Mouse (Mus musculus): ENCODE measurements around the gene Sgsm3. TPM values are rescaled to one million over a fixed set of nuclear protein-coding genes. Genes with fewer than 3 reads are reported as not detected.

Gene Sgsm3
- polyA plus RNA-seq, 1 experiment from 2014 or later: 57.9 TPM

DNA sequence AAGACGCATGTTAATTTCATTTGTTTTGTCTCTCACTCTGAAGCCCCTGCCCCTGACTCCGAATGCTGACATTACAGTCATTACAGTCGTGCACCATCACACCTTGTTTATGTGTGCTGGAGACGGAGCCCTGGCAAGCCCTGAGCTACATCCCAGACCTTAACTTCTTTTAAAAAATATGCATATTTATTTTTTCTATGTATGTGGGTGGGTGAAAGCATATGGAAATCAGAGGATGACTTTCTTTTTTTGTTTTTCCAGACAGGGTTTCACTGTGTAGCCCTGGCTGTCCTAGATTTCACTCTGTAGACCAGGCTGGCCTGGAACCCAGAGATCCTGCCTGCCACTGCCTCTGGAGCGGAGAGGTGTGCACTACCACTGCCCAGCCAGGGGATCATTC lies 17.4 kb downstream of the Sgsm3 start:
- Histone ChIP-seq H3K4me2 (ENCODE audit: low read depth, low read length) (no peak overlapping the region), H3K4me1 (ENCODE audit: control insufficient read depth, insufficient read depth, low read length) (no peaks in the 10 kb centered on the region), H3K36me3 (ENCODE audit: control insufficient read depth, insufficient read depth, low read length) (no peaks in the 10 kb centered on the region), H3K9me3 (ENCODE audit: control insufficient read depth, low read length) (no peaks in the 10 kb centered on the region), H3K9ac (replicated peaks; ENCODE audit: low read depth, low read length) (no peak overlapping the region), H3K4me3 (ENCODE audit: low read depth, low read length) (no peak overlapping the region), H3K27ac (ENCODE audit: low read depth, low read length) (no peak overlapping the region), H3K27me3 (ENCODE audit: control insufficient read depth, insufficient read depth, low read length) (no peaks in the 10 kb centered on the region)
- WGBS: 86% methylated on average over 5 of the region's 5 CpGs
- no peak for ATAC-seq (ENCODE audit: low read depth)

DNA sequence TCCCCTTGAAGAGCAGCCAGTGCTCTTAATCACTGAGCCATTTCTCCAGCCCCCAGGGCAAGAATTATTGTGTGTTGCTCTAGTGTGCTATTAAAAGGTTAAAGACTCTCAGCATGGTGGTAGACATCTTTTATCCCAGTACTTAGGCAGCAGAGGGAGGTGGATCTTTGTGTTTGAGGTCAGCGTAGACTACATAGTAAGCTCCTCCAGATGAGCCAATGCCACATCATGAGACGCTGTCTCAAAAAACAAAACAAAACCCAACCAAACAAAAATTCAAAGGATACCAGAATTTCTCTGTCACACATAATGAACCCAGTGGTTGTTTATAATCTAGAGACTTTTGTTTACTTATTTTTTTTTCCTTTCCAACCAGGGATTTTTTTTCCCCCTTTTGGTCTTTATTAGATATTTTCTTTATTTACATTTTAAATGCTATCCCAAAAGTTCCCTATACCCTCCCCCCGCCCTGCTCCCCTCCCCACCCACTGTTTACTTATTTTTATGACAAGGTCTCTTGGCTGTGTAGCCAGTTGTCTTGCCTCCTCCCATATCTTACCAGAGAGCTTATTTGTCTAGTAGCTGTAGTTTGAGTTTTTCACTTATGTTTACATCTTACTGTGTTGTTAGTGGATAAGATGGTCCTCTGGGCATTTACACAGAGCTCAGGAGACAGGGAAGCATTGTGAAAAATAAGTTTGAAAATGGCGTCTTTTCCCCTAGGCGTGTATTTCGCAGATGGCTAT lies 18.7 kb downstream of the Sgsm3 start:
- H3K4me2 ChIP-seq (ENCODE audit: low read depth, low read length): no peak overlapping the region
- H3K27ac ChIP-seq (ENCODE audit: low read depth, low read length): no peak overlapping the region
- H3K4me1 ChIP-seq (ENCODE audit: control insufficient read depth, insufficient read depth, low read length): no peaks in the 10 kb centered on the region
- H3K9me3 ChIP-seq (ENCODE audit: control insufficient read depth, low read length): no peaks in the 10 kb centered on the region
- ATAC-seq (ENCODE audit: low read depth): no peak
- WGBS: 81% methylated on average over 6 of the region's 6 CpGs
- no peak overlapping the region for H3K9ac ChIP-seq (replicated peaks; ENCODE audit: low read depth, low read length)
- no peaks in the 10 kb centered on the region for H3K27me3 ChIP-seq (ENCODE audit: control insufficient read depth, insufficient read depth, low read length)
- no peaks in the 10 kb centered on the region for H3K36me3 ChIP-seq (ENCODE audit: control insufficient read depth, insufficient read depth, low read length)
- no peak overlapping the region for H3K4me3 ChIP-seq (ENCODE audit: low read depth, low read length)

DNA sequence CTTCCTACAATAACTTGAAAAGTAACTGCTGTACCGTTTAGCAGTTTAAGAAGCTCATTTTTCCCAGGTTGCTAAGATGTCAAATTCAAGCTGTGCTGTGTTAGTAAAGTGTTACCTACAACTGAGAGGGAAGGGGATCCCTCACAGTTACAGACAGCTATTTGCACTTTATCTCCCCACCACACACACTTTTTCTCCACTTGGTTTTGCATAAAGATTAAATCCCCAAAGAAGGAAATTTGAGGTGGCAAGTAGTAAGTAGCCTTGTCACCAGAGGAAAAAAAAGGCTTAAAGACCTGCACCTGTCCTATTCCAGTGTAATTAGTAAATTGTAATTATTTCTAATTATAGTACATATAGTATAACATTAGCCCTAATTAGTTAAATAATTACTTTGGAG lies 19.5 kb downstream of the Sgsm3 start:
- 68% methylated on average over 1 of the region's 1 CpGs for WGBS
- ATAC-seq (ENCODE audit: low read depth): no peak
- Histone ChIP-seq H3K4me3 (ENCODE audit: low read depth, low read length) (no peak overlapping the region), H3K27ac (ENCODE audit: low read depth, low read length) (no peak overlapping the region), H3K9ac (replicated peaks; ENCODE audit: low read depth, low read length) (no peak overlapping the region), H3K4me1 (ENCODE audit: control insufficient read depth, insufficient read depth, low read length) (no peaks in the 10 kb centered on the region), H3K9me3 (ENCODE audit: control insufficient read depth, low read length) (no peaks in the 10 kb centered on the region), H3K4me2 (ENCODE audit: low read depth, low read length) (no peak overlapping the region), H3K27me3 (ENCODE audit: control insufficient read depth, insufficient read depth, low read length) (no peaks in the 10 kb centered on the region), H3K36me3 (ENCODE audit: control insufficient read depth, insufficient read depth, low read length) (no peaks in the 10 kb centered on the region)

GRCm38 (mm10) chr15:81000419-81001138 lies 23.0 kb downstream of the Sgsm3 start:
- H3K4me3 ChIP-seq (ENCODE audit: low read depth, low read length): no peak overlapping the region
- no peaks in the 10 kb centered on the region for H3K27me3 ChIP-seq (ENCODE audit: control insufficient read depth, insufficient read depth, low read length)

DNA sequence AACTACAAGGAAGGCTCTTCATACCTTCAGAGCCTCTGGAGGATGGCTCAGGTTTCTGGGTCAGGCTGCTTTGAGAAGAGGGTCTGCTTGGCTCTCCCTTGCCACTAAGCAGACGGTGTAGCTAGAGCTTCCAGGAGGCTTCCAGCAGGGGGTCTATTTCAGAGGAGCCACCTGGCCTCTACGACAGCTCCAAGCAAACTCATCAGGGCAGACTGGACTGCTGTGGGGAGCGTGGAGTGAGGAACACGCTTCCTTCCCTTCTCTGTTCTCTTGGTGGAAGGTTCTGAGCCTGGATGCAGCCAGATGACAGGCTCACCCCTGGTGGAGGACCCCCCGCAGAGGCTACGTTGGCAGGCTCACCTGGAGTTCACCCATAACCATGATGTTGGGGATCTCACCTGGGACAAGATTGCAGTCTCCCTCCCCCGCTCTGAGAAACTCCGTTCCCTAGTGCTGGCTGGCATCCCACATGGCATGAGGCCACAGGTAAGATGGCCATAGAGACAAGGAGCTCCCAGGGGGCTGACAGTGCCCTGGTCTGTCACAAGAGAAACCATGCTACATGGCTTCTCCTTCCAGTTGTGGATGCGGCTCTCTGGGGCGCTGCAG lies 28.7 kb downstream of the Sgsm3 start:
- H3K9me3 ChIP-seq (ENCODE audit: control insufficient read depth, low read length): no peaks in the 10 kb centered on the region
- WGBS: 89% methylated on average over 10 of the region's 10 CpGs
- ATAC-seq (ENCODE audit: low read depth): no peak
- H3K4me2 ChIP-seq (ENCODE audit: low read depth, low read length): no peak overlapping the region
- H3K36me3 ChIP-seq (ENCODE audit: control insufficient read depth, insufficient read depth, low read length): peaks cover 40% of the 10 kb centered on the region
- H3K27me3 ChIP-seq (ENCODE audit: control insufficient read depth, insufficient read depth, low read length): no peaks in the 10 kb centered on the region
- no peak overlapping the region for H3K9ac ChIP-seq (replicated peaks; ENCODE audit: low read depth, low read length)
- H3K4me3 ChIP-seq (ENCODE audit: low read depth, low read length): no peak overlapping the region
- no peaks in the 10 kb centered on the region for H3K4me1 ChIP-seq (ENCODE audit: control insufficient read depth, insufficient read depth, low read length)
- no peak overlapping the region for H3K27ac ChIP-seq (ENCODE audit: low read depth, low read length)

More at GRCm38 (mm10) chr15:81000419-81001138, 23.0 kb downstream of the Sgsm3 start:
- Histone ChIP-seq H3K4me1 (ENCODE audit: control insufficient read depth, insufficient read depth, low read length) (no peaks in the 10 kb centered on the region), H3K27ac (ENCODE audit: low read depth, low read length) (no peak overlapping the region), H3K36me3 (ENCODE audit: control insufficient read depth, insufficient read depth, low read length) (peaks cover 8% of the 10 kb centered on the region; the same call in 1 of the 2 replicates), H3K4me2 (ENCODE audit: low read depth, low read length) (no peak overlapping the region), H3K9ac (replicated peaks; ENCODE audit: low read depth, low read length) (no peak overlapping the region), H3K9me3 (ENCODE audit: control insufficient read depth, low read length) (no peaks in the 10 kb centered on the region)
- ATAC-seq (ENCODE audit: low read depth): no peak
- WGBS: 62% methylated on average over 3 of the region's 4 CpGs

- 97% methylated on average over 9 of the region's 9 CpGs for WGBS
- no peaks in the 10 kb centered on the region for H3K27me3 ChIP-seq (ENCODE audit: control insufficient read depth, insufficient read depth, low read length)
- peaks cover 51% of the 10 kb centered on the region for H3K36me3 ChIP-seq (ENCODE audit: control insufficient read depth, insufficient read depth, low read length)
These were observed 29.8 kb downstream of the Sgsm3 start for GRCm38 (mm10) chr15:81007339-81007738.

GRCm38 (mm10) chr15:81007905-81008304 lies 30.3 kb downstream of the Sgsm3 start:
- 96% methylated on average over 8 of the region's 8 CpGs for WGBS
- Histone ChIP-seq H3K4me2 (ENCODE audit: low read depth, low read length) (no peak overlapping the region), H3K27ac (ENCODE audit: low read depth, low read length) (no peak overlapping the region), H3K36me3 (ENCODE audit: control insufficient read depth, insufficient read depth, low read length) (peaks cover 53% of the 10 kb centered on the region), H3K9me3 (ENCODE audit: control insufficient read depth, low read length) (no peaks in the 10 kb centered on the region), H3K9ac (replicated peaks; ENCODE audit: low read depth, low read length) (no peak overlapping the region), H3K4me1 (ENCODE audit: control insufficient read depth, insufficient read depth, low read length) (no peaks in the 10 kb centered on the region), H3K4me3 (ENCODE audit: low read depth, low read length) (no peak overlapping the region), H3K27me3 (ENCODE audit: control insufficient read depth, insufficient read depth, low read length) (no peaks in the 10 kb centered on the region)
- no peak for ATAC-seq (ENCODE audit: low read depth)

More at GRCm38 (mm10) chr15:81007339-81007738, 29.8 kb downstream of the Sgsm3 start:
- no peaks in the 10 kb centered on the region for H3K4me1 ChIP-seq (ENCODE audit: control insufficient read depth, insufficient read depth, low read length)
- no peak overlapping the region for H3K4me3 ChIP-seq (ENCODE audit: low read depth, low read length)
- no peak for ATAC-seq (ENCODE audit: low read depth)
- H3K4me2 ChIP-seq (ENCODE audit: low read depth, low read length): no peak overlapping the region
- H3K27ac ChIP-seq (ENCODE audit: low read depth, low read length): no peak overlapping the region
- no peaks in the 10 kb centered on the region for H3K9me3 ChIP-seq (ENCODE audit: control insufficient read depth, low read length)
- no peak overlapping the region for H3K9ac ChIP-seq (replicated peaks; ENCODE audit: low read depth, low read length)

DNA sequence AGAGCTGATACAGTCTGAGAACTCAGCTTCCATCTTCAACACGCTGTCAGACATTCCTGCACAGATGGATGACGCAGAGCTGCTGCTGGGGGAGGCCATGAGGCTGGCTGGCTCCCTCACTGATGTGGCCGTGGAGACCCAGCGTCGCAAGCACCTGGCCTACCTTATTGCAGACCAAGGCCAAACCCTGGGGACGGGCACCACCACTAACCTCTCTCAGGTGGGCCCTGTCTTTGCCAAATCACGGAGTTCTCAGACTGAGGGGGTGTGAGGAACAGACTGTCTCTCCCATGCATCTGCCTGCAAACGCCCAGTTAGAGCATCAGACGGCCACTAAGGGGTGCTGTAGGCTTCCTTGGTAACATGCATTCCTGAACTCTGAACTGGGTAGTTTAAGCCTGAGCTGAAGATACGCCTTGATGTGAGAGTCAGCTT lies 31.1 kb downstream of the Sgsm3 start:
- H3K4me1 ChIP-seq (ENCODE audit: control insufficient read depth, insufficient read depth, low read length): no peaks in the 10 kb centered on the region
- ATAC-seq (ENCODE audit: low read depth): no peak
- no peak overlapping the region for H3K4me2 ChIP-seq (ENCODE audit: low read depth, low read length)
- H3K4me3 ChIP-seq (ENCODE audit: low read depth, low read length): no peak overlapping the region
- 61% methylated on average over 10 of the region's 10 CpGs for WGBS
- no peaks in the 10 kb centered on the region for H3K27me3 ChIP-seq (ENCODE audit: control insufficient read depth, insufficient read depth, low read length)
- peaks cover 51% of the 10 kb centered on the region for H3K36me3 ChIP-seq (ENCODE audit: control insufficient read depth, insufficient read depth, low read length)
- no peak overlapping the region for H3K27ac ChIP-seq (ENCODE audit: low read depth, low read length)
- H3K9me3 ChIP-seq (ENCODE audit: control insufficient read depth, low read length): no peaks in the 10 kb centered on the region
- no peak overlapping the region for H3K9ac ChIP-seq (replicated peaks; ENCODE audit: low read depth, low read length)

GRCm38 (mm10) chr15:81010114-81010513 lies 32.5 kb downstream of the Sgsm3 start:
- no peak for ATAC-seq (ENCODE audit: low read depth)
- Histone ChIP-seq H3K4me3 (ENCODE audit: low read depth, low read length) (no peak overlapping the region), H3K9me3 (ENCODE audit: control insufficient read depth, low read length) (no peaks in the 10 kb centered on the region), H3K27me3 (ENCODE audit: control insufficient read depth, insufficient read depth, low read length) (no peaks in the 10 kb centered on the region), H3K4me1 (ENCODE audit: control insufficient read depth, insufficient read depth, low read length) (no peaks in the 10 kb centered on the region), H3K4me2 (ENCODE audit: low read depth, low read length) (no peak overlapping the region), H3K27ac (ENCODE audit: low read depth, low read length) (no peak overlapping the region), H3K9ac (replicated peaks; ENCODE audit: low read depth, low read length) (no peak overlapping the region), H3K36me3 (ENCODE audit: control insufficient read depth, insufficient read depth, low read length) (peaks cover 56% of the 10 kb centered on the region)
- WGBS: 80% methylated on average over 7 of the region's 7 CpGs

All from neural tube, embryonic 14.5 days (tissue).